Mouse (Mus musculus): ENCODE results near the gene Pinlyp. TPM values are rescaled to one million over a fixed set of nuclear protein-coding genes. Genes with fewer than 3 reads are reported as not detected.

The Pinlyp gene
- total and polyA plus RNA-seq, 3 experiments = not detected

- no peaks in the 10 kb centered on the region for H3K36me3 ChIP-seq (ENCODE audit: control insufficient read depth, insufficient read depth, low read length)
- TF ChIP-seq EP300 (IDR thresholded peaks at IDR 0.05; ENCODE audit: insufficient read depth, low read depth, low read length) = no peak
These were observed 20.3 kb upstream of the Pinlyp start for GRCm38 (mm10) chr7:24566206-24566605.

GRCm38 (mm10) chr7:24565627-24566026 is 19.7 kb upstream of the Pinlyp start:
- Histone ChIP-seq H3K9ac (ENCODE audit: low read depth, low read length) (no peak overlapping the region), H3K27me3 (ENCODE audit: control insufficient read depth, insufficient read depth, low read length) (no peaks in the 10 kb centered on the region), H3K36me3 (ENCODE audit: control insufficient read depth, insufficient read depth, low read length) (no peaks in the 10 kb centered on the region), H3K4me1 (ENCODE audit: control insufficient read depth, insufficient read depth, low read length) (no peaks in the 10 kb centered on the region), H3K79me2 (replicated peaks; ENCODE audit: control insufficient read depth, insufficient read depth, low read length) (no peaks in the 10 kb centered on the region), H3K27ac (no peak overlapping the region), H3K4me3 (no peak overlapping the region)
- 95% methylated on average over 11 of the region's 11 CpGs for whole genome bisulfite sequencing
- intact Hi-C loops (cut with DNase I) = loop anchor here (2.0 kb wide), 1 partner anchor 91 kb away; no protein-coding TSS in a partner anchor
- TF ChIP-seq EP300 (IDR thresholded peaks at IDR 0.05; ENCODE audit: insufficient read depth, low read depth, low read length) (no peak), POLR2A (IDR thresholded peaks at IDR 0.05; ENCODE audit: insufficient read depth, low read depth, low read length) (no peak), CTCF (IDR thresholded peaks at IDR 0.05) (no peak)
- no peak for DNase-seq

More at GRCm38 (mm10) chr7:24566206-24566605, 20.3 kb upstream of the Pinlyp start:
- Histone ChIP-seq H3K79me2 (replicated peaks; ENCODE audit: control insufficient read depth, insufficient read depth, low read length) (no peaks in the 10 kb centered on the region), H3K4me1 (ENCODE audit: control insufficient read depth, insufficient read depth, low read length) (no peaks in the 10 kb centered on the region), H3K27ac (no peak overlapping the region), H3K4me3 (no peak overlapping the region), H3K27me3 (ENCODE audit: control insufficient read depth, insufficient read depth, low read length) (no peaks in the 10 kb centered on the region), H3K9ac (ENCODE audit: low read depth, low read length) (no peak overlapping the region)
- WGBS = 91% methylated on average over 9 of the region's 9 CpGs
- intact Hi-C loops (cut with DNase I) = no loop called here
- DNase-seq = no peak

DNA sequence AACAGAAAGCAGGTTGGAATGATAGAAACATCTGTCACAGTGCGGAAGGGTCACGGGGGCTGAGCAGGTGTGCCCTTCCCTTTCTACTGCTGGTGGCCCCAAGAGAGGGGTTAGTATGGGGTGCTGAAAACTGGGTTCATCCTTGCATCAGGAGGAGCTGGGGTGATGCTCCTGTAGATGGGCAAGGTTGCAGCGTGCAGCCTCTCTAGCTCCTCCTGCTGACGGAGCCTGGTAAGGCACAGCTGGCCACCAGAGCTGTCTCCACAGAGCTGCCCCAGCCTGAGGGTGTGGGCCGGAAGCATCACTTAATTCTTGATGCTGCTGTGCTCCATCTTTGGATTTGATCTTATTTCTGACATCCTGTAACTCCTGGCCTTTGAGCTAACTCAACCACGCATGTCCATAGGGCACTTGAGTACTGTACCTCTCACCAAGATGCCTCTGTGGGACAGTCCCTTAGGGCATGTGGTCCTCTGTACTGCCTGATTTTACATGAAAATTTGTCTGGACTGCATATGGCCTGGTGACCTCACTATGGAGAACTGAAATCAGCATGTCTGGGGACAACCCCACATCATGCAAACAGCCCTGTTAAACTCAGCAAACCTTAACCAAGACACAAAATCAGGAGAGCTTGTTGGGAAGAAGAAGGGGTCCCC is 18.8 kb upstream of the Pinlyp start:
- intact Hi-C loops (cut with DNase I) = loop anchor here (2.0 kb wide), 1 partner anchor 90 kb away; no protein-coding TSS in a partner anchor
- H3K4me3 ChIP-seq = no peak overlapping the region
- no peak overlapping the region for H3K27ac ChIP-seq
- no peak overlapping the region for H3K9ac ChIP-seq (ENCODE audit: low read depth, low read length)
- WGBS = 62% methylated on average over 6 of the region's 6 CpGs
- no peaks in the 10 kb centered on the region for H3K4me1 ChIP-seq (ENCODE audit: control insufficient read depth, insufficient read depth, low read length)
- H3K36me3 ChIP-seq (ENCODE audit: control insufficient read depth, insufficient read depth, low read length) = no peaks in the 10 kb centered on the region
- H3K27me3 ChIP-seq (ENCODE audit: control insufficient read depth, insufficient read depth, low read length) = no peaks in the 10 kb centered on the region
- H3K79me2 ChIP-seq (replicated peaks; ENCODE audit: control insufficient read depth, insufficient read depth, low read length) = no peaks in the 10 kb centered on the region
- peak; percentile 56 to 80 for DNase-seq
- TF ChIP-seq EP300 (IDR thresholded peaks at IDR 0.05; ENCODE audit: insufficient read depth, low read depth, low read length) (0 out of 2 replicates have a peak, but pooled peaks have one; percentile 35), CTCF (IDR thresholded peaks at IDR 0.05) (peak; percentile 93), POLR2A (IDR thresholded peaks at IDR 0.05; ENCODE audit: insufficient read depth, low read depth, low read length) (no peak)

DNA sequence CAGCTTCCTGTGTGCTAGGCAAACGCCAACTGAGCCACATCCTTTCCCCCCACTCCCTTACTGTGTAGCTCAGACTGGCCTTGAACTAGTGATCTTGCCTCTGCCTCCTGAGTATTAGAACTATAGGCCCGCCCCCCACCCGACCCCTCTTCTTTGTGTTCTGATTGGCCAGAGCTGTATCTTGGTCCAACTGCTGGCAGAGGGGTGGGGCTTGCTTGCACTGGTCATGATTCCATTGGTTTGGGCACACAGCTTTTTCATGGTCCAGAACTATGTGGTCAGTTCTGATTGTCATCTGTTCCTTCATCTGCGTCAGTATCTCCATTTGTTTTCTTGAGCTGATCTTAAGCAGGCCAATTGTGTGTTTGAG is 17.9 kb upstream of the Pinlyp start:
- no peak for DNase-seq
- intact Hi-C loops (cut with DNase I) = loop anchor here (2.0 kb wide), 1 partner anchor 89 kb away; no protein-coding TSS in a partner anchor
- Histone ChIP-seq H3K79me2 (replicated peaks; ENCODE audit: control insufficient read depth, insufficient read depth, low read length) (no peaks in the 10 kb centered on the region), H3K4me1 (ENCODE audit: control insufficient read depth, insufficient read depth, low read length) (no peaks in the 10 kb centered on the region), H3K4me3 (no peak overlapping the region), H3K9ac (ENCODE audit: low read depth, low read length) (no peak overlapping the region), H3K36me3 (ENCODE audit: control insufficient read depth, insufficient read depth, low read length) (no peaks in the 10 kb centered on the region), H3K27me3 (ENCODE audit: control insufficient read depth, insufficient read depth, low read length) (no peaks in the 10 kb centered on the region), H3K27ac (no peak overlapping the region)
- WGBS = 94% methylated on average over 4 of the region's 4 CpGs
- no peak for TF ChIP-seq CTCF (IDR thresholded peaks at IDR 0.05)
- no peak for TF ChIP-seq POLR2A (IDR thresholded peaks at IDR 0.05; ENCODE audit: insufficient read depth, low read depth, low read length)
- TF ChIP-seq EP300 (IDR thresholded peaks at IDR 0.05; ENCODE audit: insufficient read depth, low read depth, low read length) = no peak

- no peaks in the 10 kb centered on the region for H3K79me2 ChIP-seq (replicated peaks; ENCODE audit: control insufficient read depth, insufficient read depth, low read length)
- H3K36me3 ChIP-seq (ENCODE audit: control insufficient read depth, insufficient read depth, low read length) = no peaks in the 10 kb centered on the region
- no peak overlapping the region for H3K4me3 ChIP-seq
- intact Hi-C loops (cut with DNase I) = no loop called here
- no peaks in the 10 kb centered on the region for H3K4me1 ChIP-seq (ENCODE audit: control insufficient read depth, insufficient read depth, low read length)
- no peak overlapping the region for H3K27ac ChIP-seq
- TF ChIP-seq EP300 (IDR thresholded peaks at IDR 0.05; ENCODE audit: insufficient read depth, low read depth, low read length) (no peak), CTCF (IDR thresholded peaks at IDR 0.05) (no peak), POLR2A (IDR thresholded peaks at IDR 0.05; ENCODE audit: insufficient read depth, low read depth, low read length) (no peak)
- DNase-seq = no peak
- H3K27me3 ChIP-seq (ENCODE audit: control insufficient read depth, insufficient read depth, low read length) = no peaks in the 10 kb centered on the region
- no peak overlapping the region for H3K9ac ChIP-seq (ENCODE audit: low read depth, low read length)
- WGBS = 84% methylated on average over 8 of the region's 8 CpGs
These were observed 17.4 kb upstream of the Pinlyp start for GRCm38 (mm10) chr7:24563191-24563836.

GRCm38 (mm10) chr7:24561450-24561849 is 15.5 kb upstream of the Pinlyp start:
- Histone ChIP-seq H3K9ac (ENCODE audit: low read depth, low read length) (no peak overlapping the region), H3K27ac (no peak overlapping the region), H3K4me1 (ENCODE audit: control insufficient read depth, insufficient read depth, low read length) (no peaks in the 10 kb centered on the region), H3K79me2 (replicated peaks; ENCODE audit: control insufficient read depth, insufficient read depth, low read length) (no peaks in the 10 kb centered on the region), H3K36me3 (ENCODE audit: control insufficient read depth, insufficient read depth, low read length) (no peaks in the 10 kb centered on the region), H3K4me3 (no peak overlapping the region), H3K27me3 (ENCODE audit: control insufficient read depth, insufficient read depth, low read length) (no peaks in the 10 kb centered on the region)
- no peak for TF ChIP-seq EP300 (IDR thresholded peaks at IDR 0.05; ENCODE audit: insufficient read depth, low read depth, low read length)
- no peak for TF ChIP-seq CTCF (IDR thresholded peaks at IDR 0.05)
- TF ChIP-seq POLR2A (IDR thresholded peaks at IDR 0.05; ENCODE audit: insufficient read depth, low read depth, low read length) = no peak
- WGBS = 92% methylated on average over 4 of the region's 4 CpGs
- DNase-seq = no peak
- intact Hi-C loops (cut with DNase I) = no loop called here

All from heart, adult 2 months (tissue).